Mouse (Mus musculus) ovary, adult 18-20 months (tissue): ENCODE data around the gene Fcor.
A peak's percentile ranks its signal among the peaks of the same experiment; 100 is the strongest.

Source experiments
- DNase-seq: peaks from one replicate; pipeline ENCODE4 v3.0.0; 2022; ENCODE audit warnings: low spot score, mixed read lengths

The Fcor gene

DNA sequence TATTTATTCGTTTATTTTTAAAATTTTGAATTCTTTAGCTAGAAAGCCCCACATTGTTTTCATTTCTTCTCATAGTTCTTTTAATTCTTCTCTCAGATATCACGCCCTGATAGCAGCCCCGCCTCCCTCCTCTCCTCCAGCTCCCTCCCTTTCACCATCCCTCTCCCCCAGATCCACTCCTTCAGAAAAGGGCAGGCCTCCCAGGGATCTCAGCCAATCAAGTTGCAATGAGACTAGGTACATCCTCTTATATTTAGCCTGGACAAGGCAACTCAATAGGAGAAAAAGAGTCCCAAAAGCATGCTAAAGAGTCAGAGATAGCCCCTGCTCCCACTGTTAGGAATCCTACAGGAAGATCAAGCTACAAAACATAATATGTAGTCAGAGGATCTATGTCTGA lies 2.5 kb upstream of the Fcor start:
- DNase-seq, result no peak

DNA sequence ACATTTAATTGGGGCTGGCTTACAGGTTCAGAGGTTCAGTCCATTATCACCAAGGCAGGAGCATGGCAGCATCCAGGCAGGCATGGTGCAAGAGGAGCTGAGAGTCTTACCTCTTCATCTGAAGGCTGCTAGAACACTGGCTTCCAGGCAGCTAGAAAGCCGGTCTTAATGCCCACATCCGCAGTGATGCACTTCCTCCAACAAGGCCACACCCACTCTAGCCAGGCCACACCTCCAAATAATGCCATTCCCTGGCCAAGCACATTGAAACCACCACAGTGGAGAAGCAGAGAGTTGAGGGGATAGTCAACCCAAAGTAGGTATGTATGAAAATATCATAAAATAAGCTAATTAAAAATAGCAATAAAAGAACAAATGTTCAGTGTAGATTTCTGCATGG lies 1.8 kb downstream of the Fcor start:
- no peak for DNase-seq

DNA sequence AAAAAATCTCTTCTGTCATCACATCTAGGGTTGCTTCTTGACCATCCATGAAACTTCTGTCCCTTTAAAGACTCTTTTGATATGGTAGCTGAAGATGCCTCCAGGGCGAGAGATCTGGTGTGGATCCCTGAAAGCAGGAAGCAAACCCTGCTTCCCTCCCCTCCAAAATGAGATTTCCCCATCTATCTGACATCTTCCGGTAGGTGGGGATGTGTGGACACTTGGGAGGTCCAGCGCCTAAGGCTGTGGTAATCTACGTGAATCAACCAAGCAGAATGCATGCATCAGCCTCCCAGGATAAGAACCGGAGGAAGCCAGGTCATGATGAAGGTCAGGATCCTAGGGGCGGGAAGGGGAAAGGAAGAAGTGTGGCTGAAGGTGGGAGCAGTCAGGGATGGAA lies 6.7 kb downstream of the Fcor start, which contains the start of gene Mcemp1:
Gene Mcemp1 (plus strand): TSS at position 248 of the 400 bp plus-strand sequence.
- DNase-seq, result no peak

DNA sequence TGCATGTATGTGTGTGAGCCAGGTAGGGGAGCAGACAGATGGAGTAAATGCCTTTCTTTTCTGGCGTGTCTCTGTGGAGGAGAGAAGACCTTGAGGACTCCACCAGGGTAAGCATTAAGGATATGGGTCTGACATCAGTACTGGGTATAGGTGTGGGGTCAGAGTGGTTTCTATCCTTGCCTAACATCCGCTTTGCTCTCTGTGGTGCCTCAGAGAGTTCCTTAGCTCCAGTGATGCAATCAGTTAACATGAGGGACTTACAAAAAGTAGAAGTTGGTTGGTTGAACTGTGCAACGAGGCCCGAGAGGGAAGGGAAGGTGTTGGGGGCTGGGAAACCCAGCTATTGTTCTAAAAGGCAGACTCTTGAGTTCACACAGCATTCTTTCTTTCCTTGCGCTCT lies 7.8 kb downstream of the Fcor start:
- DNase-seq, result no peak

DNA sequence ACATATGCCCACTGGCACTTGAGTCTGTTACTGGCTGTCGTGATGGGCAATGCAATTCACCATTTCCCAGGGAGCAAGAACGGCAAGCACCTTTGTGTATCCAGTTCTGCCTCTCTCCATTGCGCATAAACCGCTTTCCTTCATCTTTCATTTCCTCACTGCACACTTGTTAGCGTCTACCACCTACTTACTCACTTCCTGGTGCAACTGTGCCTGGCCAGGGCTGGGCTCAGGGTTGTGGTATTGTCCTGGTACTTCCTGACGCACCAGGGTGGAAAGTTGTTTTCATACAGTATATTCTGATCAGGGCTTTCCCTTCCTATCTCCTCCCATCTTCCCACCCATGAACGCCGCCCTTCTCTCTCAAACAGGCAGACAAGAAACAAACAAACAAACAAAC lies 11.3 kb downstream of the Fcor start:
- DNase-seq, result no peak

DNA sequence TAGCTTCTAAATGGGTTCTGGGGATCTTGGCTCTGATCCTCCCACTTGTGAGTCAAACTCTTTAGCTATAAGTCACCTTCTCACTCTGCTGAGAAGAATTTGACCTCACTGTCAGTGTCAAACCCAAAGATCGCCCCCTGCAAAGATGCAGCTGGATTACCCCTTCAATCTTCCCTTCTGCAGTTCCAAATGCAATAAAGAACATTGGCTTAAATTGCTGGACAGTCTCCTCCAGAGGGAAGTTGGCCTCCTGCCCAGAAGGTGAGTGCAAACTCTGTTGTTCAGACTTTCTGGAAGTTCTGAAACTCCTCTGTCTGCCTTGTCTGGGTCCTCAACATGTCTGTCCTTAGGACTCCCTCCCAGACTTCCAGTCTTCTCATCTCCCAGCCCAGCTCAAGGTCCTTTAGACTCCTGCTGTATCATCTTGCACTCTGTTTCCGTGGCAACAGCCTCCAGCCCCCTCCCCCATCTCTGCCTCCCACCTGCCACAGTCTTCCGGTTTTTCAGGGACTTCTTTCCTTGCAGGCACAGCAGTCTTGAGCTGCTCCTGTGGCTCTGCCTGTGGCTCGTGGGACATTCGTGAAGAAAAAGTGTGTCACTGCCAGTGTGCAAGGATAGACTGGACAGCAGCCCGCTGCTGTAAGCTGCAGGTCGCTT lies 15.3 kb downstream of the Fcor start:
- no peak for DNase-seq

DNA sequence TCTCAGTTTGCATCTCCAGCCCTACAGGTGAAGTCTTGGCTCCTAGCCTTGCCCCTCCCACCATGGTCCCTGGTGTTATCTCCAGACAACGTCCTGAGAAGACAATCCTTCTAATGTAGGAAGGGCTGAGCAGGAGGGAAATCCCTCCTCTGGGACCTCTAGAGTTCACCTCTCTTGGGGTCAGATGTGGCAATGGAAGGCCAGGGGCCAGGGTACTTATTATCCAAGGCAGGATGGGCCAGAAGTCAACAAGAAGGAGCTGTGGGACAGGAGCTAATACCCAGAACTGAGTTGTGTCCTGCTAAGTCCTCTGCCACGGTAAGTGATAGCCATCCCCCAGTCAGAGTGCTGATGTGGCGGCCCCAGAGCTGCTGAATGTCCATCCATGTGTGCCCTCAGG lies 16.6 kb downstream of the Fcor start, which contains the start of gene Retn:
Gene Retn (plus strand): TSS at position 245 of the 400 bp plus-strand sequence.
- no peak for DNase-seq

DNA sequence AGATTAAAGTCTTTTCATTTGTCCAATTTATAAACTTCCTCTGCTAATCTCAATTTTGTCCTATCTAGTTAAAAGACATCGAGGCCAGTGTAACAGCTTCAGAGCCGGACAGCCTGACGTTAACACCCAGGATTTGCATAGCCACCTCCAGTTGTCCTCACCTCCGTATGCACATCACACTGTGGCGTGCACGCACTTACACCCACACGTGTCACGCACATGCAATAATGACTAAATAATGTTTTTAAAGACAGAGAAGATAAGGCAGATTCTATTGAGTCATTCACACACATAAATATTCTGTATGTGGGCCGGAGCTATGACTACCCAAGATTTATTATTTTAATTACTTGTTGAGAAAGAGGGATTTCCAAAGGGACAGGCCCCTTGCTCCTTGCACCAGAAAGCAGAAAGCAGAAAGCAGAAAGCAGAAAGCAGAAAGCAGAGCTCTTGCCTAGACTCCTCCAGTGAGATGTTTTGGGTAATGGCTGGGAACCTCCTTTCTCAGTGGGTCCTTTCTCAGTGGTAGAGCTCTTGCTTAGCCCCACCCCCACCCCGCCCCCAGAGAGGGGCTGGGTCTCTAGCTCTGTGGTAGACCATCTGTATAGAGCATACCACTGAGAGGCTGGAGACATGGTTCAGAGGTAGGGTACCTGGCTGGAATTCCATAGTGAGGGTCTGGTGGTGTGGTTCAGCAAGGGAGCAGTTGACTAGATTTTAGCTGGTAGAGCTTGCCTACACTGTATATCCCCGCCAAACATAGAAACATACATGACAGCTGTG lies 17.2 kb downstream of the Fcor start:
- DNase-seq, result no peak

DNA sequence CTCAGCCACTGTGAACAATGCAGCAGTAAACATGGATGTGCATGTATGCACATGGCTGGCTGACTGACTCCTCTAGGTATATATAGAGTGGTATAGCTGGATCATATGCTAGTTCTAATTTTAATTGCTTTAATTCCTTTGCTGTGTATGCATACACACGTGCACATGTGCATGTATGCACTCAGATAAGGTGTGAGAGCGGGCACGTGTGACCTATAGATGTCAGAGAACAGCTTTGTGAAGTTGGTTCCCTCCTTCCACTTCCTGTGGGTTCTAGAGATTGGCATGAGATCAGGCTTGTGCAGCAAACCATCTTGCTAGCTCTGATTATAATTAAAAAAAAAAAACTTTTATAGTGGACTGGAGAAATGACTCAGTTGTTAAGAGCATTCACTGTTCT lies 19.3 kb downstream of the Fcor start:
- DNase-seq, result no peak

DNA sequence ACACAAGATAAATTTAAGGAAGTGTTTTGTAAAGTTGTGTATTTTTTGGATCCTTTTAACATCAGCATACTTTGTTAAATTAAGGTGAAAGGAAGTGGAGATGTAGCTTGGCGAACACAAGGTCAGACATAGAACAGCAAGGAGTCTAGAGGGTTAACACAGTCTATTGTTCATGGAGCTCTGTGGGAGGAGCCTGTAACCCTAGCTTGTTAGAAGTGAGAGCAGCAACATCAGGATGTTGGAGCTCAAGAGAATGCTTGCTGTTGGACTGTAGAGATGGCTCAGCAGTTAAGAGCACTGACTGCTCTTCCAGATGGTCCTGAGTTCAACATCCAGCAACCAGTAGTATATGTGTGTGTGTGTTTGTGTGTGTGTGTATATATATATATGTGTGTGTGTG lies 23.2 kb downstream of the Fcor start:
- DNase-seq, result no peak

DNA sequence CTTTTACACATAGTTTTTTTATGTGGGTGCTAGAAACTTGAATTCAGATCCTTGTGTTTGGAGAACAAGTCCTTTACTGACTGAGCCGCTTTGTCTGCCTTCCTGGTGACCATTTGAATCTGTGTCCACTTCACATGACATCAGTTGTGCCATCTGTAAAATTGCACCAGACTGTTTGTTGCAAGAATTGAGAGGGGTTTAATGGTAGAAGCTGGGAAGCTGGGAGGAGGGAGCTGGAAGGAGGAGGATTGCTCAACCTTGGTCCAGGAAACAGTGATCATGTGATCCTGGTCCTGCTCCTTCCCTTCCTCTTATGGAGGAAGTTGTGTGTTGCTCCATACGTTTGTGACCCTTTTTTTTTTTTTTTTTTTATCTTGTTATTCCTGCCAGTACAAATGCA lies 23.9 kb downstream of the Fcor start:
- no peak for DNase-seq

DNA sequence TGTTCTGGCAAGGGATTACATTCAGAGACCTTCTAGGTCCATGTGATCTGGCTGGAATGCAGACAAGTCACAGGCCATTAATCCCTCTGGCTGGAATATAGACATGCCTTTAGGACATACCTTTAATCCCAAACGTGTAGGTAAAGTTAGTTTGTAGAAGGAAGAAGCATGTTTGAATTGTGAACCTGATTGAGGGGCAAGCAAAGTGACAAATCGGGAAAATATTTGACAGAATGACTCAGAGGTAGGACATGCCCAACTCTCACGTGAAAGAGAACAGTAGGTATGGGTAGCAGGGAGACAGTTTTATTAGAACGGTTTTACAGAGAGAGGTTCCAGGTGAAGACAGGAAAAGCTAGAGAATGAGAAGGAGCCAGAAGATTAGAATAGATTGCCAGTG lies 24.6 kb downstream of the Fcor start:
- DNase-seq, result no peak

DNA sequence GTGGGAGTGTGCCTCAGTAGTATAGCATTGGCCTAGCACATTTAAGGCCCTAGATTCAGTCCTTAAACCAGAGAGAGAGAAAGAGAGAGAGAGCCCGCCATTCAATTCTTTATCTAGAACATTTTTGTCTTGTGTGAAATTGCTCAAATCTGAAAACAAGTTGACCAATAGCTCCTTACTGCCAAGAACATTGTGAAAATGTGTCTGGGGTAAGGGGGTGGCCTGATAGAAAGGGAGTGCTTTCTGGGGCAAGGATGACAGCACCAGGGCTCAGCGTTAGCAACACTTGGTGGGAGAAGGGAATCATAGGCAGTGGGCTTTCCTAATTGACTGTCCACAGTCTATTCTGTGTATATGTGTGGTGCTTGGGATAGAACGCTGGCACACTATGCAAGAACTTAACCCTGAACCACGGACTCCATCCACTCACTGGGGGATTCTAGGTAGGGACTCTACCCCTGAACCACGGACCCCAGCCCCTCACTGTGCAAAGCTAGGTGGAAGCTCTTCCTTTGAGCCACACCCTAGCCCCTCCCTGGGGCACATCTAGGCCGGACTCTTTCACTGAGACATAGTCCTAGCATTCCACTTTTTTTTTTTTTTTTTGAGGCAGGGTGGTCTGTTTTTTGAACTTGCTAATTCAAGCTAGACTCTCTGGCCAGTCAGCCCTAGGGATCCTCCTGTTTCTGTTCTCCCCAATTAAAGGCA lies 25.2 kb downstream of the Fcor start:
- DNase-seq, result no peak

DNA sequence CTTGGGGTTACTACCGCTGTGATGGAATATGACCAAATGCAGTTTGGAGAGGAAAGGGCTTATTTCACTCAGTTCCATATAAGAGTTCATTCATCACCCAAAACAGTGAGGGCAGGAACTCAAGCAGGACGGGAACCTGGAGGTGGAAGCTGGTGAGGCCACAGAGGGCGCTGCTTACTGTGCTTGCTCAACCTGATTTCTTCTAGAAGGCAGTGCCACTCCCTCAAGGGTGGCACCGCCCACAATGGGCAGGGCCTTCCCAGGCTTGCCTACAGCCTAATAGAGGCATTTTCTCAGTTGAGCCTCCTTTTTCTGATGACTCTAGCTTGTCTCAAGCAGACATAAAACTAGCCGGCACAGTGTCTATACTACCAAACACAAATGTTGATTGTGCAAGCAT lies 26.4 kb downstream of the Fcor start:
- DNase-seq, result no peak

DNA sequence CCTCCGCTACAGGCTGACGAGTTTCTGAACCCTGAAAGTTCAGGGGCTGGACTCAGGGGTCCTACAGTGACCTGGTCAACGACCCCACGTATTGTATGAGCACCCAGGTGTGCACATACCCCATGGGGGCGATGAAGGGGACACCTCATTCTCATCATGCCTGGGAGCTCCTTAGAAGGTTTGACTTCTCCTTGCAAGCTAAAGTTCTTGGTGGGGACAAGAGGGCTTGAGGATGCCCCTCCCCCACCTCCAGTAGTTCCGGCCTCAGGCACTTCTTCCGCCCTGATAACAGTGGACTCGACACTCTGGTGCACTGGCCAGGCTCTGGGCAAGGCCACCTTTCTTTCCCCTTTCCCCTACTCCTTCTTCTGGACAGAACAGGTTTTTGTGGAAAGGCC lies 40.7 kb downstream of the Fcor start:
- no peak for DNase-seq

DNA sequence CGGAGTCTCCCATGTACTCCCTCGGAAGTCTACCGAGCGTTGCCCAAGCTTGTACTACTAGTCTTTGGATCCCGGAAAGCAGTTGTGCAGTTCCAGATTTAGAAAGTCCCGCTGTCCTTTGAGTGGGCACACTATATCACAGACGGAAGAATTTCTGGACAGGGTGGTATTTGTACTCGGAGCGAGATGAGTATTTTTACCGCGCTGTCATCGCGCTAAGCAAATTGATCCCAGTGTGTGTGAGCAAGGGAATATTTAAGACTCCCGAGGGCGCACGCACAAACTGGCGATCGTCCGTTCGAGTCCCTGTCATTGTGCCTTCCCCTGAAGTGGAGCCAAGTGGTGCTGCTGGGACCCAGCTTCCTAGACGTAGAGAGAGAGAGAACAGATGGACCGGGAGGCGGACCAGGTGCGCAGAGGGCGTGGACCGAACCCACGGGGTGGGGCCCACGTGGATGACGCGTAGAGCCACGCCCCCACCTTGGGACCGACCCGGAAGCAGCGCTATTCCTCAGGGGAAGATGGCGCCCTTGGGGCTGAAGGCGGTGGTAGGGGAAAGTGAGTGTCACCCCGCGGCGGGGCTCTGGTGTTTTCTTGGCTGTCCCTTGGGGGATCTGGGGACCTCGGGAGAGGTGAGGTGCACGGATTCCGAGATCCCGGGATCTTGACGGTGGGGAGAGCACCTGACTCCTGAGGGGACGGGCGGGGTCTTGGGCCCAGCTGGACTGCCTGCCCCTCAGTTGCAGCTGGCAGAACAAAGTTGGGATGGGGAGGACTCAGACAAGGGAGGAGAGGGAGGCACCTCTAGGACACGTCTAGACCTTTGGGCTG lies 41.3 kb downstream of the Fcor start, which contains the start of gene Stxbp2:
Gene Stxbp2 (plus strand): TSS at position 309 of the 831 bp plus-strand sequence.
- DNase-seq, result peak; percentile 61

DNA sequence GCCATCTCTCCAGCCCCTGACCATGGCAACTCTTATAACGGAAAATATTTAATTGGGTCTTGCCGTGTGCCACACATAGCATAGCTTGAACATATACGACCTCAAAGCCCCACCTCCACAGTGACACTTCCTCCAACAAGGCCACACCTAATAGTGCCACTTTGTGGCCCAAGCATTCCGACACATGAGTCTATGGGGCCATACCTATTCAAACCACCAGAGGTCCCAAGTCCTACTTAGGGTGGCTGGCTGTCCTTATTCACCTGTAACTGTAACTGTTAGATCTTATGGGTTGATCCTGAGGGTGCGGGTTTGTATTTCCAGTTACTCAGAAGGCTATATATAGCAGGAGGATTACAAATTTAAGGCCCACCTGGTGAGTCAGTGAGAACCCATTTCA lies 44.1 kb downstream of the Fcor start:
- DNase-seq, result no peak

DNA sequence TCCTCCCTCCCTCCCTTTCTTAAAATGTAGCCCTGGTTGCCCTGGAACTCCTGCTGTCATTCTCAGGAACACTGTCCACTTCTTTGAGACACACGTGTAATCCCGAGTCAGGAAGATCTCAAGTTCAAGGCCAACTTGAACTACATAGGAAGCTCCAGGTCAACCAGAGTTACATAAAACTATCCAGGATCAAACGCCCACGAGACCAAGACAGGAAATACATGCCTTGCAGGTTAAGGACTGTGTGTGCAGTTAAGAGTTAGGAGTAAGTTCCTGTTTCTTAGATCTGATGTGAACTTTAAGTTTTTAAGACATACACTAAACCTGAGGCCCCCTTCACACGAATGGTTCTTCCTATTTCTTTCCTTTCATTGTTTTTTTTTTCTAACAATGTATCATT lies 45.2 kb downstream of the Fcor start:
- no peak for DNase-seq

DNA sequence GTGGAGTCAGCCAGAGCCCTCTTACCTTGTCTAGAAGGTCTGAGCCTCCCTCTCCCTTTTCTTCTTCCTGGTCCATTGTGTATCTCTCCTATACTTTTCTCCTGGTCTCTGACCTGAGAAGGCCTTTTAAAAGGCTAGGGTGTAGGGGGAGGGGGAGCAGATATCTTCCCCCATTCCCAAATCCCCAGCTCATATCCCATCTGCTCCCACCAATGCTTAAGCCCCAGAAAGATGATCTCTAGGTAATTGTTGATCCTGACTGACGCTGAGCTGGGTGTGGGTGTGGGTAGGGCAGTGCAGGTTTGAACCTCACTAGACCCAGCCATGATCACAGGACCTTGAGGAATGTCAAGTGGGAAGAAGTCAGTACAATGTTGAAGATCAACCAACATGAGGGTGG lies 46.7 kb downstream of the Fcor start, which contains the start of gene Pcp2:
Gene Pcp2 (minus strand): TSS at position 101 of the 400 bp plus-strand sequence.
- no peak for DNase-seq

DNA sequence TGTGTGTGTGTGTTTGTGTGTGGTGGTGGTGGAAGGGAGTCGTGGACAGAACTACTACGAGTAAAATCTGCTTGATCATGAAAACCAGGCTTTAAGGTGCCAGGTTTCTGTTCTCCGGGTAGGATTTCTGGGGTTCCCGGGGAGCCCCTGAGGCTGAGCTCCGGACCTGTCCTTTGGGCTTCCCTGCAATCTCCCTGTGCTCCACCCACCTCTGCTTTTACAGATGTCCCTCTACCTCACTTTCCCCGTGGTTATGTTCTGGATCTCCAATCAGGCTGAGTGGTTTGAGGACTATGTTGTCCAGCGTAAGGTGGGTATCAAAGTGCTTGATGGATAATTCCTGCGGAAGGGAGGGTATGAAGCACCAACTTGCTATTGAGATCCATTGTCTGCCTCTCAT lies 50.0 kb downstream of the Fcor start:
- DNase-seq, result no peak

DNA sequence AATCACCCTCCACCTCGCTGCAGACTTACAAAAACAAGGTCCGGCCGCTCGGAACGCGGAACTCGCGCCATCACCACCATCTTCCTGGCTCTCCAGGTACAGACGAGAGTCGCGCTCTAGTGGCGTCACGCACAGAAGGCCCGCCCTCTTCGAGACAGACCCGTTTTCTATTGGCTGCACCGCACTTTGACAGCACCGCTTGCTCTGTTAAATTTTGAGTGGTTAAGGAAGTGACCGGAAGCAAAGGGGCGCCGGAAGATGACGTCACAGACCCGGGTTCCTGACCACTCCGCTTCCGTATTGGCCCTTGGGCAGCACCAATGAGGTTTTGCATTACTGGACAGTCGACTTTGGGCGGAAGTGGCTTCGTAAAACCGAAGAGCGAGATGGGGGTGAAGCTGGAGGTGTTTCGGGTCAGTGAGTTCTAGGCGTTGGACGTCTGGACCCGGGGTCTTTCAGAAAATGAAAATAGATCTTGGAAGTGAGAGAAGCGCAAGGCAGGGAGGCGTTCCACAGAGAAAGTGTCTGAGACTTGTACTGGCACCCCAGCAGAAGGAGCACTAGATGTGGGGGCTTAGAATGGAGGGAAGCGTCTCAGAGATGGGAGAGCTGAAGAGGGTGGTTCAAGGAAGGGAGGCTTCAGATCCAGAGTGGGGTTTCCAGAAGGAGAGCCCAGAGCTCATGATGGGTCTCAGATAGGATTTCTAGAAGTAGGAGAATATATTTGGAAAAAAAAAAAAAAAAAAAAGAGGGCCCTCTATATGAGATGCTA lies 50.8 kb downstream of the Fcor start, which contains the start of the genes Xab2 and Pet100:
Gene Xab2 (minus strand): TSS at position 118 of the 772 bp plus-strand sequence.
Gene Pet100 (plus strand): TSS at position 350 of the 772 bp plus-strand sequence.
- peak; percentile 98 for DNase-seq
